Mouse (Mus musculus): ENCODE results near the gene Nfix. TPM values are rescaled to one million over a fixed set of nuclear protein-coding genes. Genes with fewer than 3 reads are reported as not detected.

Nfix gene
- polyA plus RNA-seq (2012; rRNA removed) = 78.5 and 79.3 TPM in 2 replicates

GRCm38 (mm10) chr8:84799999-84800831, at the start of gene Nfix:
Gene Nfix (minus strand): TSS chr8:84800344.

GRCm38 (mm10) chr8:84846722-84847572, 46.8 kb upstream of the Nfix start, which contains the start of gene Calr:
Gene Calr (minus strand): TSS chr8:84846934.

DNA sequence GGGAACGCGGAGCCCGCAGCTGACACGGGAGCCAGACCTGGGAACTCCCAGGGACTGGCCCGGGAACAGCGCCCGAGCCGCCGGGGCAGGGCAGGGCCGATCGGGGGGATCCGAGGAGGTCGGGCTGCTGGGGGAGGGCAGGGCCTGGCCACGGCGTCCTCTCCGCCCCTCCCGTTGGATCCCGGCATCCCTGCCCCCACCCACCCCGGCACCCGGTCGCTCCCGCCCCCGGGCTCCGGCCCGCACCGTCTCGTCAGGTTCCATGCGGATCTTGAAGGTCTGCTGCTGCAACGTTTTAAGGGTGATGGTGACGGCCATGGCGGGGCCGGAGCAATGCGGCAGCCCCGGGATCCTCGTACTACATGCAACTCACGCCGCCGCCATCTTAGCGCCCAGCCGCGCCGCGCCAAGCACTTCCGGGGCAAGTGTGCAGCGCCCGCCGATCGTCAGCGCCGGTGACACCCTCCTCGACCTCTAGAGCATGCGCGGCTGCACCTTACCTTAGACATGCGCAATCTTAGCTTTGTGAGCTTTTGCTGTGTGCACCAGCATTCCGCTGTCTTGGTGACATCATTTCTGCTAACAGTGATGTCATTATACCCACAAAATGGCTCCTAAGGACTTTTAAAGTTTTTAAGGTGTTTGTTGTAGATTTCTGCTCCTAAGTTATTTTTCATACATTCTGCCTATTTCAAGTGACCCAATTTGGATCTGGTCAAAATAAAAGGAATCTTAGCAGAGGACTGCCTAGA, 40.3 kb upstream of the Nfix start, which contains the start of gene Rad23a:
Gene Rad23a (minus strand): TSS at position 418 of the 752 bp plus-strand sequence.

DNA sequence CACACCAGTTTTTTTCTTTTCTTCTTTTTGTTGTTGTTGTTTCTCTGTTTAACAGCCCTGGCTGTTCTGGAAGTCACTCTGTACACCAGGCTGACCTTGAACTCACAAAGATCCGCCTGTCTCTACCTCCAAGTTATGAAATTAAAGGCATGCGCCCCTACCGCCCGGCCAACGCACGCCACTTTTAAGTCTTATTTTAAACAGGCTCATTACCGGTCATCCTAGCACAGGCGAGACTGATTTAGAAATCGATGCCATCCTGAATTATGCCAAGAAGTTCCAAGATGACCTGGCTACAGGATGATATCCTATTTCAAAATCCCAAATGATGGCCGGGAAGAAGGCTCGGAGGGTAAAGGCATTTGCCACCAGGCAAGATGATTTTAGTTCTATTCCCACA, 31.3 kb upstream of the Nfix start, which contains the start of gene Gadd45gip1:
Gene Gadd45gip1 (plus strand): TSS at position 33 of the 400 bp plus-strand sequence.

GRCm38 (mm10) chr8:84822723-84823122, 22.6 kb upstream of the Nfix start, which contains the start of gene Dand5:
Gene Dand5 (minus strand): TSS chr8:84822823.

GRCm38 (mm10) chr8:84722850-84723570, 77.1 kb downstream of the Nfix start, which contains the start of gene G430095P16Rik:
Gene G430095P16Rik (plus strand): TSS chr8:84723007.

DNA sequence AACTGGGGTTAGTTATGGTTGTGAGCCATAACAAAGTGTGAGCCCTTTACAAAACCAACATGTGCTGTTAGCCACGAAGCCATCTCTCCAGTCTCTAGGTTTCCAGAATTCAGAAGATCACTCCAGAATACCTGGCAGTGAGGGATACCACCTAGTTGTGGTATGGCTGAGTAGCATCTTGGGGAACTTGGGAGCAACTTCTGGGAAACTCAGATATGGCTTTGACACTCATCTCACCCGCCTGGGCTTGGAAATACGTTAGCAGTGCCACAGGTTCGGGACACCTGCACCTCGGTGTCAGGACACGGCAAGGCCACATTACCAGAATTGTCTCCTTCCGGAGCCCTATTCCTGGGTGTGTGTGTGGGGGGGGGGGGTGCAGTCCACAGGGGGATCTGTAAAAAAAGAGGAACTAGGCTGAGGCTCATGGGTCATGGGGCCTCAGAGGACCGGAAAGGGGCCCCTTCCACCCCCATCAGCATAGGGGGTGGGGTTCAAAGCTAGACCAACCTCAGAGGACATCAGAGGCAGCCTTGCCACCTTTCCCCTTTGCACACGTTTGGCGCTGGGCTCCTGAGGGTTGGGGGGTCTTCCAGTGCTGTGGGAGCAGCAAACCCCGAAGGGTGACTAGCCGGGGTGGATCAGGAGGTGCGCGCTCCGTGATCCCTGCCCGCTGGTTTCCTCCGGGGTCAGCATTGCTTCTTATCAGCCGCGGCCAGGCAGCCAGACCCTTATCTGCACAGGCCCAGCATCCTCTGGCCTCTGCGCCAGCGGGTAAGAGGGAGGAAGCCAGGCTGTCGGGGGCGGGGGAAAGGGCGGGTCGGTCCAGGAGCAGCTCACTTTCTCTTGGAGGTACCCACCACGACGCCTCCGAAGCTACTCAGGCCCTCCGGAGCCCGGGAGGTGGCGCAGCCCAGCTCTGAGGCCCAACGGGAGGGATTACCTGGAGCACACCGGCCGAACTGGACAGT, 98.9 kb downstream of the Nfix start, which contains the start of gene Lyl1:
Gene Lyl1 (plus strand): TSS at position 517 of the 971 bp plus-strand sequence.

GRCm38 (mm10) chr8:84687705-84688100, 112.4 kb downstream of the Nfix start, which contains the start of gene Nacc1:
Gene Nacc1 (minus strand): TSS chr8:84687862.

GRCm38 (mm10) chr8:84686191-84687002, 113.7 kb downstream of the Nfix start, which contains the start of gene Trmt1:
Gene Trmt1 (plus strand): TSS chr8:84686307.

DNA sequence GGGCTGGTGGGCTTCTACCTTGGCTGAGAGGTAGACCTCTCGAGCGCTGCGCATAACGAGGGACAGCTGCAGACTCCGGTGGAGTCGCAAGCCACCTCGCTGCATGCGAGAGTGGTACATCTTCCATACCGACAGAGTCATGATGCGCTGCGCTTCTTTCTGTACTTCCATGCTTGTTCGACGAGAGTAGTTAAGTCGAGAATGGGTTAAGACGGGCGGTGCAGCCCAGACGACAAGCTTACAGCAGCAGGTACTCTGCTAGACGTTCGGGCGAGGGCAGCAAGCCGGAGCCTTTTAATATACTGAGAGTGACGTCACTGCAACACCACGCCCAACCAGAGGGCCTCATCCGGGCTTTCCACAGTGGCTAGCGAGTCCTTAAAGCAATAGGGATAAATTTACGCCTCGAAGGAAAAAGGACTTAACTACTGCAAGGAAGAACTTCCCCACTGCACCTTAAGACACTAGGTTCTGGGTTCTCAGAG, 137.5 kb downstream of the Nfix start, which contains the start of gene Ier2:
Gene Ier2 (minus strand): TSS at position 272 of the 485 bp plus-strand sequence.

Other genes with a start within 250 kb of the Nfix start
- gene Ier2, start 137.5 kb downstream of the Nfix start, polyA plus RNA-seq (2012; rRNA removed) = 17.5 and 18.9 TPM in 2 replicates
- gene Trmt1, start 114.0 kb downstream of the Nfix start, polyA plus RNA-seq (2012; rRNA removed) = 155 and 174 TPM in 2 replicates
- 196 and 200 TPM in 2 replicates for gene Nacc1, start 112.5 kb downstream of the Nfix start, polyA plus RNA-seq (2012; rRNA removed)
- gene Lyl1, start 98.9 kb downstream of the Nfix start, polyA plus RNA-seq (2012; rRNA removed) = 7.4 and 9.1 TPM in 2 replicates
- gene G430095P16Rik, start 77.3 kb downstream of the Nfix start, polyA plus RNA-seq (2012; rRNA removed) = 0.33 and 0.97 TPM in 2 replicates
- 2.2 and 3.9 TPM in 2 replicates for gene Dand5, start 22.5 kb upstream of the Nfix start, polyA plus RNA-seq (2012; rRNA removed)
- 111 and 172 TPM in 2 replicates for gene Gadd45gip1, start 31.2 kb upstream of the Nfix start, polyA plus RNA-seq (2012; rRNA removed)
- 67.1 and 86.6 TPM in 2 replicates for gene Rad23a, start 40.3 kb upstream of the Nfix start, polyA plus RNA-seq (2012; rRNA removed)
- 235 and 272 TPM in 2 replicates for gene Calr, start 46.6 kb upstream of the Nfix start, polyA plus RNA-seq (2012; rRNA removed)
- gene Farsa, start 56.6 kb upstream of the Nfix start, polyA plus RNA-seq (2012; rRNA removed) = 62.9 and 83.9 TPM in 2 replicates
- gene Syce2, start 71.8 kb upstream of the Nfix start, polyA plus RNA-seq (2012; rRNA removed) = 9.6 and 13.0 TPM in 2 replicates
- 119 and 170 TPM in 2 replicates for gene Gcdh, start 93.6 kb upstream of the Nfix start, polyA plus RNA-seq (2012; rRNA removed)
- gene Klf1, start 101.6 kb upstream of the Nfix start, polyA plus RNA-seq (2012; rRNA removed) = 0.68 and 1.3 TPM in 2 replicates
- 14.7 and 22.8 TPM in 2 replicates for gene Dnase2a, start 108.2 kb upstream of the Nfix start, polyA plus RNA-seq (2012; rRNA removed)
- 0.17 and 0.18 TPM in 2 replicates for gene Mast1, start 137.0 kb upstream of the Nfix start, polyA plus RNA-seq (2012; rRNA removed)
- gene Rtbdn, start 146.6 kb upstream of the Nfix start, polyA plus RNA-seq (2012; rRNA removed) = 0.12 and 0.22 TPM in 2 replicates
- gene Gm49661, start 169.1 kb upstream of the Nfix start, polyA plus RNA-seq (2012; rRNA removed) = 3.0 and 4.6 TPM in 2 replicates
- 272 and 313 TPM in 2 replicates for gene Prdx2, start 169.2 kb upstream of the Nfix start, polyA plus RNA-seq (2012; rRNA removed)
- gene Rnaseh2a, start 169.4 kb upstream of the Nfix start, polyA plus RNA-seq (2012; rRNA removed) = 71.9 and 104 TPM in 2 replicates
- 88.0 and 111 TPM in 2 replicates for gene Junb, start 178.4 kb upstream of the Nfix start, polyA plus RNA-seq (2012; rRNA removed)
- 12.0 and 13.4 TPM in 2 replicates for gene Hook2, start 190.3 kb upstream of the Nfix start, polyA plus RNA-seq (2012; rRNA removed)
- gene Best2, start 214.2 kb upstream of the Nfix start, polyA plus RNA-seq (2012; rRNA removed) = 0.08 and 0.13 TPM in 2 replicates
- 160 and 216 TPM in 2 replicates for gene Asna1, start 224.9 kb upstream of the Nfix start, polyA plus RNA-seq (2012; rRNA removed)
- gene Trir, start 226.5 kb upstream of the Nfix start, polyA plus RNA-seq (2012; rRNA removed) = 134 and 160 TPM in 2 replicates
- gene Tnpo2, start 236.6 kb upstream of the Nfix start, polyA plus RNA-seq (2012; rRNA removed) = 109 and 112 TPM in 2 replicates

Measured in ovary, adult 2 months (tissue).